Mouse (Mus musculus): ENCODE results near the gene Extl1.

DNA sequence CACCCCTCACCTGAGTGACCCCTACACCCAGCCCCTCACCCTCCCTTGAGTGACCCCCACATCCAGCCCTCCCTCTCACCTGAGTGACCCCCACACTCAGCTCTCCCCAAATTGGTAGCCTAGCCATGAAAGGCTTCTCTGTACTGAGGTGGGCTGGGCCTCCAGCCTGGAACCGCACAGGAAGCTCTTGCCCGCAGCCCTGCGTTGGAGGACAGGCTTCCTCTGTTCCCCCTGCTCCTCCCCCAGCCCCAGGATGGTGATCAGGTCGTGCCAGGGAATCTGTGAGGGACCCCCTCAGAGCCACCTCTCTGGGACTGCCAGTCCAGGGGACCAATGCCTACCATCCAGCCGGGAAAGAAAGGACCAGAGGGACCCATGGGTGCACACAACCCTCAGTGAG lies 18.4 kb downstream of the Extl1 start:
- TF ChIP-seq POLR2A (IDR thresholded peaks at IDR 0.05; ENCODE audit: control insufficient read depth, extremely low read depth, insufficient read depth, low read length, poor library complexity), result no peak
- TF ChIP-seq CTCF (IDR thresholded peaks at IDR 0.05; ENCODE audit: borderline replicate concordance, control insufficient read depth, extremely low read depth, insufficient read depth, low read length, poor library complexity), result no peak
